Mouse (Mus musculus) heart, postnatal 0 days (tissue): ENCODE measurements around the gene Hspb11.

ENCODE experiments used
- CTCF ChIP-seq: IDR thresholded peaks from 2 replicates; pipeline ENCODE4 v1.5.1; 2016; ENCODE audit warnings: antibody characterized with exemption, control low read depth, low read depth
- EP300 ChIP-seq: IDR thresholded peaks from 2 replicates; pipeline ENCODE4 v1.6.1; 2016; ENCODE audit warnings: antibody characterized with exemption, low read depth

DNA sequence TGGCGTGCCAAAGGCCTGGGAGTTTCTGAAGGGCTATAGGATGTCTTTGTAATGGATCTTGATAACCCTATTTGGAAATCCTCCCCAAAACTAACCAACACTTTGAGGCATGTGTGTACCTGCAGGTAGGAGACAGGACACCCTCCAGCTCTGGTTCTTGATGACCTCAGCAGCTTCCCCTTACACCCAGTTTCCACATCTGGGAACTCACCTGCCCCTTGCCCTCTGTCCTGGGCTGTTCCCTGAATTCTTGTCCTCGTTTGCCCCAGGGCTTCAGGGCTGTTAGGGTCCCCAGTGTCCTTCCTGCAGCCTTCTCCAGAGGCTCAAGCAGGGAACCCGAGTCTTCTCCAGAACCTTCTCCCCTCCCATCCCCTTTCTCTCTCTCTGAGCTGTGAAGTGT lies 50.1 kb downstream of the Hspb11 start:
- no peak for TF ChIP-seq EP300
- no peak for TF ChIP-seq CTCF
